Mouse (Mus musculus): ENCODE results near the gene B3galt1. TPM values are rescaled to one million over a fixed set of nuclear protein-coding genes. Genes with fewer than 3 reads are reported as not detected.

The B3galt1 gene
- total RNA-seq, 1 experiment from 2014 or later = 0.60 TPM

DNA sequence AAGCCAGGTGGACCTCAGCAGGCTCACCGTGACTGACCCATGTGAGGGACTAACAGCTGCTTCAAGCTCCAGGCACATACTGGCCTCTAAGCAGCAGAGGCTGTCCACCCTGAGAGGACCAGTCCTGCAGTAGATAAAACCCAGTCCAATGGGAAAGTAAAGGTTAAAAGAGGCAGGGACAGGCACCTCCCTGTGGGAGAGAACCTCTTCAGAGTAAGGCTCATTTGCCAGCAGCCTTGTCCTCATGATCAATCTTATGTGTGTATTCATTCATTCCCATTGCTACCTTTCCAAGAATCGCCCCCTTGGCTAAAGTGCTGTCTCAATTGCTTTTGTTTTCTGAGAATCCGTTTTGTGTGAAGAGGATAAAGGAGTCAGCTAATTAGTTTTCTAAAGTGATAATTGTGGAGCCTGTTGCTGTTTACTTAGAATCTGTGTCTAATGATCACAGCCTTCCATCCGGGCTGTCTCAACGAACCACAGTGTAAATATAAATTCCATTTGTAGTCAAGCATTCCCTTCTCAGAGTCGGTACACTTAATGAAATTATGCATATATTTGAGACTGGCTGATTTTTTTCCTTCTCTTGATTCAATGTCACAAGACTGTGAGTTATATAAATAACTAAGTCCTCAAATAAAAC is 412.1 kb downstream of the B3galt1 start:
- ATAC-seq (replicated peaks in 1 of 2; ENCODE audit: insufficient read depth in 1 of 2, low FRiP score in 2 of 2, low TSS enrichment in 1 of 2, low read depth in 1 of 2, poor library complexity in 2 of 2, severe bottlenecking in 2 of 2) = no peak

DNA sequence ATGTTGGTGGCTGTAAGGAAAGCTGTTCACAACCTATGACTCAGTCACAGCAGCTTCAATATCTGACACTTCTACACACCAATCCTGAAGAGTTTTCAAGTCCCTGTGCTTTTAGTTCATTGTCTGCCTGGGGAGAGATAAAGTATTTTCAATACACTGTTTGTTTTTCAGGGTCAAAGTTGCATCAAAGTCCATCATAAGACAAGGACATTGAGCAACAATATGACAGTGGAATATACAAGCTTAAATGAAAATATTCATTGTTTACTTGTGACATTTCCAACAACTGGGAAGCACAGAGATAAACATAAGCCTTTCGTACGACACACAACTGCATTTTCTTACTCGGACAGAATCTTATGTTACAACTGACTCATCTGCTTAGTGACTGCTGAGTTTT is 417.9 kb downstream of the B3galt1 start:
- ATAC-seq (replicated peaks in 1 of 2; ENCODE audit: insufficient read depth in 1 of 2, low FRiP score in 2 of 2, low TSS enrichment in 1 of 2, low read depth in 1 of 2, poor library complexity in 2 of 2, severe bottlenecking in 2 of 2) = no peak

DNA sequence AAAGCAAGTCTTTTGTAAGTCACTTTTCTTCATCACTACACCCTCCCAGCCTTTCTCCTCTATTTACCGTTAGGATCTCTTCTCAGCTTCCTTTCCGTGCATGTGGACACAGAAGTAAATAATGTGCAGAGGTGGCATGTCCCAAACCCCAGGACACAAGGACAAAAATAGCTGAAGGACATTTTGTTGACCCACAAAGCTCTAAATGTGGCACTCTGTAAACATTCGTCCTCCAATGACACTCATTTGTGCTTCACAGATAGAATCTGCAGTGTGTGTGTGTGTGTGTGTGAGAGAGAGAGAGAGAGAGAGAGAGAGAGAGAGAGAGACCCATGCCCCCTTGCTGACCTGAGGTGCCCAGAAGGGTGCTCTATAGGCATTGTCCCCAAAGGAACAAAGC is 419.5 kb downstream of the B3galt1 start:
- ATAC-seq (replicated peaks in 1 of 2; ENCODE audit: insufficient read depth in 1 of 2, low FRiP score in 2 of 2, low TSS enrichment in 1 of 2, low read depth in 1 of 2, poor library complexity in 2 of 2, severe bottlenecking in 2 of 2) = no peak

DNA sequence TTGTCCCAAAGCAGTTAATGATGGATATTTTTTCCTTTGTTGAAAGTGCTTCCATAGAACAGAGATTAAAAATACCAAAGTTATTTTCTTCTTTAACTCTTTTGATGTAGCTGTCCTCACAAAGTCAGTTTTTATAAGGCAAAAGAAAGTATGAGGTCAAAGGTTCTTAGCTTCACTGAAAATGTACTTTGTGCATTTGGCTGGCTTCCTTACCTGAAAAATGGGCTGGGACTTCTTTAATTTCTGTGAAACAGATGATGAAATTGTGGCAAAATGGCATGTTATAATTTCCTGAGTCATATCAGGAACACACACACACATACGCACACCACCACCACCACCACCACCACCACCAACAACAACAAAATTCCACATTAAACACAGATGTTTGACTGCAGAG is 427.8 kb downstream of the B3galt1 start:
- no peak for ATAC-seq (replicated peaks in 1 of 2; ENCODE audit: insufficient read depth in 1 of 2, low FRiP score in 2 of 2, low TSS enrichment in 1 of 2, low read depth in 1 of 2, poor library complexity in 2 of 2, severe bottlenecking in 2 of 2)

DNA sequence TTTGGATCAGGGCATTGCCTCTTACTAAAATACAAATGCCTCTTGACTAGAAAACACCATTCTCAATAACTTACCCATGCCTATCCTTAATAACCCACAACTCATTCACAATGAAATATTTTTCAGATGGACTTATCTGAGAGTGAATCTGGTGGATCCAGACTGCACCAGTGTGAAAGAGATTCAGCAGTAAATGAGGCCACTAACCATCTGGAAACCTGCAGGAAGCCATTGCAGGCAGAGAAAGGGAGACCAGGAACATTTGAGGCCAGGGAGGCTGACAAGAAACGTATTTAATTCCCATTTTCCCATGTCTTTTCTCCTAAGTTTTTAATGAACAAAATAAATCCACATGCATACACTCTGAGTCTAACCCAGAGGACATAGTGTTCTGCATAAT is 437.4 kb downstream of the B3galt1 start:
- no peak for ATAC-seq (replicated peaks in 1 of 2; ENCODE audit: insufficient read depth in 1 of 2, low FRiP score in 2 of 2, low TSS enrichment in 1 of 2, low read depth in 1 of 2, poor library complexity in 2 of 2, severe bottlenecking in 2 of 2)

DNA sequence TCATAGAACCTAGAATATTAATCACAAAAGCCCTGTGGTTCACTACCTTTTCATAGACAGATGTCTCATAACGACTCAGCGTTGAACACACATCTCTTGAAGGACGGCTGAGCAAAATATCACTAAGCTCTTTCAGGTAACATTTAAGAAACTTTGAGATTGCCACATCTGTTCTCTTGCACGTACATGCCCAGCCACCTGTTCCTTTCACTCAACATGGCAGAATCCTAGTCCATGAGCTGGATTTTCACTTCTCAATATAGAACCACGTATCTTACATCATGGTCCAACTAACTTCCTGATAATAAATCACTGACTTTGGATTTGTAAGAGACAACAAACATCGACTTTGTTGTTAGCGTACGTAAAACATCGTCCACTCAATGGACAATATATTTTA is 439.5 kb downstream of the B3galt1 start:
- no peak for ATAC-seq (replicated peaks in 1 of 2; ENCODE audit: insufficient read depth in 1 of 2, low FRiP score in 2 of 2, low TSS enrichment in 1 of 2, low read depth in 1 of 2, poor library complexity in 2 of 2, severe bottlenecking in 2 of 2)

DNA sequence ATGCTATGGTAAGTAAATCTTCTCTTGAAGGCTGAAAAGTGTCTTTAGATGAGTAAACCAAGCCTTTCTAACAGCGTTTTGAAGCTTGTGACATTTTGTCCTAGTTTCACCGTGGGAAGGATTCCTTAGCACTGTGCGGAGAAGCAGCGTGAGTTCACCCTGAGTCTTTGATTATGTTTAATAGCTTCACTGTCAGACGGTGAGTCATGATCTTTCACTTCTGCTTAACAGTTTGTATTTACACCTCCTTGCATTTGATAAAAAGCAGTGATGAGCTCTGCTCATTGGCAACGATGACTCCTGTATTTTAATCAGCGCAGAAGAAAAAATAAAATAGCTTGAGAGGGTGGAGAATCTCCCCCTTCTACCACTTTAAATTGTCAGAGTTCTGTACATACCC is 440.0 kb downstream of the B3galt1 start:
- ATAC-seq (replicated peaks in 1 of 2; ENCODE audit: insufficient read depth in 1 of 2, low FRiP score in 2 of 2, low TSS enrichment in 1 of 2, low read depth in 1 of 2, poor library complexity in 2 of 2, severe bottlenecking in 2 of 2) = no peak

DNA sequence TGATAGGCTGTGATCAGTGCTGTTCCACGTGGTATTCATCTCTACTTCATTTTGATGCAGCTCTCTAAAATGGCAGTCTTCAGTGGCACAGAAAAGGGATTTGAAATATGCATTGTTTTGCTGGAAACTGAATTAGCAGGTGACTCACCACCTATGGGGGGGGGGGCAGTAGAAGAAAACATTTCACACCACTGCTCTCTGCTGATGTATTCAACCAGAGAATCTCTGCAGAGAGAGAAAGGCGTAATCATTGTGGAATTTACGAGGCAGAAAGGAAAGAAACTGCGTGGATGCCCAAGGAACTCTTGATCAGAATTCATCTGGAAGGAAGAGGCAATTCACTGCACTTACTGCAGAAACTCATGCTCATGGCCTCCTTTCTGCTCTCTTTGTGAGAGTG is 445.7 kb downstream of the B3galt1 start:
- ATAC-seq (replicated peaks in 1 of 2; ENCODE audit: insufficient read depth in 1 of 2, low FRiP score in 2 of 2, low TSS enrichment in 1 of 2, low read depth in 1 of 2, poor library complexity in 2 of 2, severe bottlenecking in 2 of 2) = no peak

DNA sequence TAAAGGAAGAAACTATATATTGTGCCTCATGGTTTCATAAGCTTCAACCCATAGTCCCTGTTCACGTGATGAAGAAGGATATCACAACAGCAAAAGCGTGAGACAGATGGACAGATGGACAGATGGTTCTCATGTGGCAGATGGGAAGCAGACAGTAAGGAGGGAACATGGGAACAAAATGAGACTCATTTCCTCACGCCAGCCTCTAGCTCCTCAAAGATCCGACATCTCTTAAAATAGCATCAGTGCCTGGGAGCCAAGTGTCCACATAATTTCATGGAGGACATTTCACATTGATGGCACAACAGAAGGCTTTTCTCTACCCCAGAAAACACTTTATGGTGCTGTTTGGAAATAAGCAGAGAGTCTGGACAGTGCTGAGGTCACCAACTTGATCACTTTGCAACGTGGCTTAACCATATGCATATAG is 454.6 kb downstream of the B3galt1 start:
- ATAC-seq (replicated peaks in 1 of 2; ENCODE audit: insufficient read depth in 1 of 2, low FRiP score in 2 of 2, low TSS enrichment in 1 of 2, low read depth in 1 of 2, poor library complexity in 2 of 2, severe bottlenecking in 2 of 2) = no peak

DNA sequence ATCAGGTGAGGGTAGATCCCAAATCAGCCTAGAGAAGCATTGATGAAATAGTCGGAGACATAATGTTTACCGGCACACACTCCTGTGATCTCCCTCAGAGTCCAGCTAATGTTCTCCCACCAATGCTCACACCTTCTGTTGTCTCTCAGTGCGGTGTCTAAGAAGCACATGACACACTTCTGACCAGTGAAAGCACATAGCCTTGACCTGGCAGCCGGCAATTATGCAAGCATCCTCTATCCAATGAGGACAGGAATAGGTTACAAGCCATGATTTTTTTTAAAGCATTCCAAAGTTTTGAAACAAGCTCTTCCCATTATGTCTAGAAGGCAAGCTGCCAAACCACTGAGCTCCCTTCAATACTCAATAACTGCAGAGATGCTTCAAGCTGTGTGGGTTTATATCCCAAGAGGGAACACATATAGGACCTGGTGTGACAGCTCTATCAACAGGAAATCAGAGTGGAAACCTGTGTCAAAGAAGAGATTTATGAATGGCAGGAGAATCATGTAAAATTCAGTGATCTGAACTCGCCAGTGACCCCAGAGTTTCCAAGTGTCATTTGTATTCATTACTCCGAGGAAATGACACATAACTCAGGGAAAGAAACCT is 456.0 kb downstream of the B3galt1 start:
- ATAC-seq (replicated peaks in 1 of 2; ENCODE audit: insufficient read depth in 1 of 2, low FRiP score in 2 of 2, low TSS enrichment in 1 of 2, low read depth in 1 of 2, poor library complexity in 2 of 2, severe bottlenecking in 2 of 2) = no peak

DNA sequence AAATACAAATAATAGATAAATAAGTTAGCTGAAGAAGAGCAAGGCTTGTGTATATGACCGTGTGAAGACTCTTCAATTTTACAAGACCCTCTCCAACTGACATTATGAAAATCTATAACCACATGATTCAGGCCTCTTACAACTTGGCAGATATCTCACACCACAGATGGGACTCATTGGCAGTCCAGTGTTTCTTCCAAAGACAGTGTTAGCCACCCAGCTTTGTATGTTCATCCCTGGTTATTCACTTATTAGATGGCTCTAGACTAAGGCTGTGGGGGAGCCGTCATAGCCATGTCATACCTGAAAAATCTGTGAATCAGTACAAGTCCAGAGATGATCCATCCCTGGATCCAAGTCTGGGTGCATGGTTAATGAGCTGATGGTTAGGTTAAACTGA is 463.1 kb downstream of the B3galt1 start:
- ATAC-seq (replicated peaks in 1 of 2; ENCODE audit: insufficient read depth in 1 of 2, low FRiP score in 2 of 2, low TSS enrichment in 1 of 2, low read depth in 1 of 2, poor library complexity in 2 of 2, severe bottlenecking in 2 of 2) = no peak

DNA sequence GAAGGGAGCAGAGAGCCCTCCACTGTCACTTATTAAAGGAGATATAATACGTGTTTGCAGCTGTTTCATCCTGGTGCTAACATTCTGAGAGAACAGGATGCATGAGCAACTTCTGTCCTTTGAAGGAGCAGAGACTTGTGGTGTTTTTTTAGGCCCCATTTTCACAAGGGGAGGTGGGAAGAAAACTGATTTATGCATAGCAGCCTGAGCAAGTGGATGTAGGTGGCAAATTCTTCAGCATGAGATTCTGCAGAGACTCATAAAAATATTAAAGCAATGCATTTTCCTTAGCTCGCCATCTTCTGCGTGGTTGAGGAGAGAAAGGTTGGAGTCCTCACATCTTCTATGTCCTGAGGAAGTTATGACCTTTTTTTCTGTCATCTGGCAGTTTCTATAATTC is 469.0 kb downstream of the B3galt1 start:
- no peak for ATAC-seq (replicated peaks in 1 of 2; ENCODE audit: insufficient read depth in 1 of 2, low FRiP score in 2 of 2, low TSS enrichment in 1 of 2, low read depth in 1 of 2, poor library complexity in 2 of 2, severe bottlenecking in 2 of 2)

DNA sequence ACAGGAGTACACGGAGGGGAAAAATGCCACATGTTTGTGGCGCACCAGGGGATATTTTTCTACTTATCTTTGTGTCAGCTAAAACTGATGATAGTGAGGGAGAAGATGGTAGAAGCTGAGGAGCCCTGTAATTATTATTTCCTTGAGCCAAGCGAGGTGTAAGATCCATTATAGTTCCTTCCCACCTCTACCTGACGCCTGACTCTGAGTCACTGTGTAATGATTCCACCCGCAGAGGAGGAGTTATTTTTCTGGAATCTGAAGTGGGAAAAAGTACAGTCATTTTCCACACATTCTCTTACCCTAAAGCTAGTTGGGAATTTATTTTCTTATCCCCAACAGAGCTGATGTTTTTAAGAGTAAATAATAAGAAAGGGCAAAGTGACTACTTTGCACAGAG is 475.1 kb downstream of the B3galt1 start:
- ATAC-seq (replicated peaks in 1 of 2; ENCODE audit: insufficient read depth in 1 of 2, low FRiP score in 2 of 2, low TSS enrichment in 1 of 2, low read depth in 1 of 2, poor library complexity in 2 of 2, severe bottlenecking in 2 of 2) = no peak

DNA sequence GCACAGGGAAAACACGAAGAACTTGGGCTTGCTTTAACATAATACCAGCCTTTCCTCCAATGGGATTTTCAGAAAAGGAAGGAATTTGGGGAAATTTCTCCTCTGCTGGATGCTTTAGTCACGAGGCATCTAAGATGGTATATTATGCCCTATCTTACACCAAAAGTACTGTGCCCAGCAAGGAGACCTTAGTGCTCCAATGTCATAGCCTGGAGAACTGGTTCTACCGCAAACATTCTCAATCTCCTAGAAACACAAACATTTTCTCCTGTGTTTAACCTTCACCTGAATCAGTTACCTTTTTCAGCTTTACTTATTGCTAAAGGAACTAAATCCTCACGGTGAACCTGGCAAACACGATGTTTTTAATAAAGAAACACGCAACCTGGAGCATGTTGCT is 486.8 kb downstream of the B3galt1 start:
- no peak for ATAC-seq (replicated peaks in 1 of 2; ENCODE audit: insufficient read depth in 1 of 2, low FRiP score in 2 of 2, low TSS enrichment in 1 of 2, low read depth in 1 of 2, poor library complexity in 2 of 2, severe bottlenecking in 2 of 2)

DNA sequence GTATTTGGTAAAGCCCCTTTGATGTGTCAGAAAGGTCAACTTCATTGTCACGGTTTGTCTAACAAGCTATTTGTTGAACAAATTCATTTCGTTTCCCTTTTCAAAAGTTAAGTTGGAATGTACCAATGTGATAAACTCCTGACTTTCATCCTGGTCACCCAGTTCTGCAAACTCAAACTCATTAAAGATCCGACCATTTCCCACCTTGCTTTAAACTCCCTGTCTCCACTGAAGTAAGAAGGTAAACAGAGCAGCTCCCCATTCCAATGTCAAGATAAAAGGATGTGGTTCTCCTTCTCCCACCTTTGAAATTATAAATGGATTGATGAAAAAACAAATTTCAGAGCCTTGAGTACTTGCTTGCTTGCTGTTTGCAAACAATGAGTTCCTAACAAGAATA is 487.6 kb downstream of the B3galt1 start:
- no peak for ATAC-seq (replicated peaks in 1 of 2; ENCODE audit: insufficient read depth in 1 of 2, low FRiP score in 2 of 2, low TSS enrichment in 1 of 2, low read depth in 1 of 2, poor library complexity in 2 of 2, severe bottlenecking in 2 of 2)

DNA sequence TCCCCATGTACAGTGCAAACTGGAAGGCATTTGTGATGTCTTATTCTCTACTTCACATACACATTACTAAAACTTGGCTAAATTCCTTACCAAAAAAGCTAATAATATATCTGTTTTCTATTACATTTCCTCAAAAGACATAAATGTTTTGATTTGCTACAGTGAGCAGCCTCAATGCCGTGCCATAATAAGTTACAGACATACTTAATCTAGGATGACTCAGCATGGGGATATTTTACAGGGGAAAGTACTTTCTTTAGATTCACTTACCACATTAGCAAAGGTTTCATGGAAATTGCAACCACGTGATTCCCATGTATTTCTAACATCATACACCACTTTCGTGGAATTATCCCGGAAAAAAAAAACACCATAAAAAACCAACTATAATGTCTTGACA is 495.7 kb downstream of the B3galt1 start:
- ATAC-seq (replicated peaks in 1 of 2; ENCODE audit: insufficient read depth in 1 of 2, low FRiP score in 2 of 2, low TSS enrichment in 1 of 2, low read depth in 1 of 2, poor library complexity in 2 of 2, severe bottlenecking in 2 of 2) = no peak

DNA sequence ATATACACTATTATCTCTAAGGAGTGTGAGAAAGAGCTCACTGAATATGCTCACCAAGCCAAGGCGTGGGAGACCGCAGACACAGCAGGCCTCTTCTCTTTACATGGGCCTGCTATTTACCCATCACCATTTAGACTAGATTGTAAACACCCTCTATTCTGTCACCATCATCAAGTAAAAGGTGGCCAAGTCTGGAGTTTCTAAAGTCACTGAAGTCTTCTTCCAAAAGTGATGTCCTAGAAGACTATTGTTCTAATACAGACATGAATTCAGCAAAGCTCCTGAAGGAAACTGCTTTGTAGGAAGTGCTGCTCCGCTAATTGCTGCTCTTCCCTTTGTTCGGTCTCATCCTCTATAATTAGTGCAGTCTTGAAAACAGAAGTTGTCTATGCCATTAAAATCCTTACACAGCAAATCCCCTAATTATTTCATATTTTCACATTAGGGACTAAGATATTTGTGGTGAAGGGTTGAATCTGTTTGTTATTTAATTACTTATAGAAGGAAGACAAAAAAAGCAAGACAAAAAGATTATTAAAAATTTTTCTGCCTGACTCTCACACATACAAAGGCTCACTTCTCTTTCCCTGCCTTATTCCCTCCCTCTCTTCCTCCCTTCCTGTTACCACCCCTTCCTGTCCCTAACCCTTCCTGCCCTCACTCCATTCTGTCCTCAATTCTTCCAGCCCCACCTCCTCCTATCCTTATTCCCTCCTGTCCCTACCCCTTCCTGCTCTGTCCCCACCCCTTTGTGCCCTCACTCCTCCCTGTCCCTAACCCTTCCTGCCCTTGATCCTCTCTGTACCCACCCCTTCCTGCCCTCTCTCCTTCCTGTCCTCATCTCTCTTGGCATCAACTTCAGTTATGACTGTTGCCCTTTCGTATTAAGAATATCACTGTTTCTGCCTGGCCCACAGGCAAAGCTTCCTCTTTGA is 514.0 kb downstream of the B3galt1 start:
- no peak for ATAC-seq (replicated peaks in 1 of 2; ENCODE audit: insufficient read depth in 1 of 2, low FRiP score in 2 of 2, low TSS enrichment in 1 of 2, low read depth in 1 of 2, poor library complexity in 2 of 2, severe bottlenecking in 2 of 2)

DNA sequence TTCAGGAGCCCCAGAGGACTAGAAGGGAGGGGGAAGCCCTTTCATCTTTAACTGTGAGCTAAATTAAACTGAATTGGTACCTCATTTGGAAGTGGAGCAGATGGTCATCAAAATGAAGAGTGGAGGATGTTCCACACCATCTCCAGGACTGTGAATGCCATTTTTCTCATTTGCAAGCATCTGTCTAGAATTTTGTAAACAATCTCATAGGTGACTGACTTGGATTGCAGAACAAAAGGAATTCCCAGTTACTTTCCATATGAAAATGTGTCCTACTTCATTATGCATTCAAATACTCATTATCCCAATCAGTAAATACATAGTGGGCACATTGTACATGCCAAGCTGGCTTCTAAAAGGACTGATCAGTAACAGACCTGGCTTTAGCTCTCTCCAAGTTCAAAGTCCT is 515.2 kb downstream of the B3galt1 start:
- no peak for ATAC-seq (replicated peaks in 1 of 2; ENCODE audit: insufficient read depth in 1 of 2, low FRiP score in 2 of 2, low TSS enrichment in 1 of 2, low read depth in 1 of 2, poor library complexity in 2 of 2, severe bottlenecking in 2 of 2)
